Mouse (Mus musculus) midbrain, embryonic 15.5 days (tissue): ENCODE results near the gene Tnfaip1. TPM values are rescaled to one million over a fixed set of nuclear protein-coding genes. Genes with fewer than 3 reads are reported as not detected.
A peak's percentile ranks its signal among the peaks of the same experiment; 100 is the strongest.

Experiments used
- ATAC-seq: fragments of 200-750 bp; cut with Nextera tagmentation; replicated peaks from 2 replicates; pipeline ENCODE4 v1.8.0; 2017; ENCODE audit warnings: moderate TSS enrichment
- H3K27ac ChIP-seq: fragments of 300-500 bp; sonication (generic); 2 replicates; pipeline ENCODE4 v1.5.1; 2015; ENCODE audit warnings: mild to moderate bottlenecking, inconsistent platforms
- H3K27me3 ChIP-seq: fragments of 300-500 bp; sonication (generic); replicated peaks from 2 replicates; pipeline ENCODE4 v1.6.1; 2015; ENCODE audit warnings: inconsistent platforms
- H3K36me3 ChIP-seq: fragments of 300-500 bp; sonication (generic); replicated peaks from 2 replicates; pipeline ENCODE4 v1.6.1; 2015; ENCODE audit warnings: inconsistent platforms
- H3K4me1 ChIP-seq: fragments of 300-500 bp; sonication (generic); 2 replicates; pipeline ENCODE4 v1.6.1; 2015; ENCODE audit warnings: inconsistent platforms
- H3K4me2 ChIP-seq: fragments of 300-500 bp; sonication (generic); 2 replicates; pipeline ENCODE4 v1.6.1; 2015; ENCODE audit warnings: inconsistent platforms, mild to moderate bottlenecking, moderate library complexity
- H3K4me3 ChIP-seq: fragments of 300-500 bp; sonication (generic); 2 replicates; pipeline ENCODE4 v1.5.1; 2015; ENCODE audit warnings: mild to moderate bottlenecking, inconsistent platforms
- H3K9ac ChIP-seq: fragments of 300-500 bp; sonication (generic); 2 replicates; pipeline ENCODE4 v1.6.1; 2015; ENCODE audit warnings: mild to moderate bottlenecking, inconsistent platforms
- H3K9me3 ChIP-seq: fragments of 300-500 bp; sonication (generic); 2 replicates; pipeline ENCODE4 v1.6.1; 2016; ENCODE audit warnings: inconsistent platforms
- WGBS: fragments of 180-500 bp; shearing (Covaris S2); methylation state at CpG from one replicate; pipeline ENCODE4 v1.1.7; 2015; ENCODE audit warnings: mixed read lengths; 5-methylcytosine and 5-hydroxymethylcytosine counted together
- polyA plus RNA-seq: library from polyadenylated mRNA; unstranded; fragments of >200 nt; fragmentation: Nextera tagmentation; extraction: Ambion mirVana; gene quantifications from 2 replicates; pipeline ENCODE4 v1.2.1, GENCODE M21; 2015

Tnfaip1 gene
- polyA plus RNA-seq, 1 experiment from 2014 or later: 64.2 TPM

DNA sequence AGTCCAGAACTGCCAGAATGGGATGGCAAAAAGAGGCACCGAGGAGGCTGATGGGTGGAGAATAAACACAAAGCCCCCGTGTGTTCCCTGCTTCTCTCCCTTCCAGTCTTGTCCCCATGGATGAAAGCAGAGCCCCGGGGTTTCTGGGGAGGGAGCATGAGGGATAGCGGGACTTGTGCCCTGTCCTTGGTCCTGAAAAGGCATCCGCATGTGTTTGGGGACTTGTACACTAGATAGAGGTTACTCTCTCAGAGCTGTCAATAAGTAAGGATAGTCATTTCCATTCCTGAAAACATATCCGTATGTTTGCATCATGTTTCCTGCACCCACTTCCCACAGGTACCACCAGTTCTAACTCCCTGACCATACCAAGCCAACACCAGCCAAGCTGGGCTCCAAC lies 40.2 kb downstream of the Tnfaip1 start:
- WGBS: 4% methylated on average over 6 of the region's 6 CpGs
- Histone ChIP-seq H3K27ac (no peak overlapping the region), H3K4me3 (peak overlapping the region; percentile 70)

DNA sequence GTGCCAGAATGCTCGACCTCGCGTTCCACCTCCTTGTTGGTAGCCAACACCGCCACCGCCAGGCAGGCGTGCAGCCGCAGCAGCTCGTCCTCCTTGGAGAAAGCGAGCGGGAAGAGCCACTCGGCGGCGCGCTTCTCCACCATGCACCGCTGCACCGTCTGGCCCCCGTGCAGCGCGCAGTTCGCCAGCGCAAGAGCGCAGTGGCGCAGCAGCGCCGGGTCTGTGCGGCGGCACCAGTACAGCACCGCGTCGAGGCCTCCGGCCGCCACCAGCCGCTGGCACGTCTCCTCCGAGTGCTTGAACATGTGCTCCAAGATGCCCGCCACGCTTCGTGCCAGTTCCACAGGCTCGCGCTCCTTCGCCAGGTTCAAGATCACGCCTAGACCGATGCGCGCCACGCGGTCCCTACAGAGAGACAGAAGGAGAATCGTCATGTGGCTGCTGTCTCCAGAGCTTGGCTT lies 45.3 kb downstream of the Tnfaip1 start:
- Histone ChIP-seq H3K4me2 (peak overlapping the region; percentile 45), H3K36me3 (peaks cover 6% of the 10 kb centered on the region), H3K4me3 (peak overlapping the region; percentile 19), H3K27me3 (no peaks in the 10 kb centered on the region), H3K4me1 (peaks cover 32% of the 10 kb centered on the region), H3K27ac (no peak overlapping the region), H3K9ac (0 out of 2 replicates have a peak overlapping the region, but pooled peaks have one; percentile 2), H3K9me3 (no peaks in the 10 kb centered on the region)
- ATAC-seq: peak; percentile 68
- WGBS: 7% methylated on average over 48 of the region's 48 CpGs

More for the DNA sequence above, 40.2 kb downstream of the Tnfaip1 start:
- peak overlapping the region; percentile 87 for H3K9ac ChIP-seq
- H3K4me2 ChIP-seq: peak overlapping the region; percentile 74
- H3K4me1 ChIP-seq: peaks cover 41% of the 10 kb centered on the region
- no peaks in the 10 kb centered on the region for H3K9me3 ChIP-seq
- H3K27me3 ChIP-seq: peaks cover 4% of the 10 kb centered on the region; the same call in 1 of the 2 replicates
- H3K36me3 ChIP-seq: no peaks in the 10 kb centered on the region
- no peak for ATAC-seq

DNA sequence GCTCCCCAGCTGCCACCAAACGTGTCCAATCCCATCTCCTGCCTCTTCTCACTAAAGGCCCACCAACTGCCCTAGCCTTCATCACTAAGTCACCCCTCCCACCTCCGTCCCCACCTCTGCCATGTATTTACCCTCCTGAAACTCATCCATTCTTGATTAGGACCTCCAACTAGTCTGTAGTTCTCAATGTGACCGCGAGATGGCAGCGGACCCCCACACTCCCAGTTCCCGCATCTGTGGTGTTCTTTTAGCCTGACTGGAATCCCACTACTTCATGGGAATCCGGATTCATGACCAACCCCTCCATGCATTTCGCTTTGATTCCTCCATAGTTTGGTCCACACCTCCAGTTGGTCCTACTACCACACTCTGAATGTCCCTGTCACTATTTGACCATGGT lies 48.0 kb downstream of the Tnfaip1 start:
- Histone ChIP-seq H3K4me1 (peaks cover 15% of the 10 kb centered on the region; the same call in 1 of the 2 replicates), H3K4me3 (no peak overlapping the region), H3K27ac (no peak overlapping the region), H3K36me3 (peaks cover 8% of the 10 kb centered on the region), H3K9ac (no peak overlapping the region), H3K9me3 (no peaks in the 10 kb centered on the region), H3K4me2 (no peak overlapping the region), H3K27me3 (no peaks in the 10 kb centered on the region)
- ATAC-seq: no peak
- 3% methylated on average over 8 of the region's 8 CpGs for whole genome bisulfite sequencing

DNA sequence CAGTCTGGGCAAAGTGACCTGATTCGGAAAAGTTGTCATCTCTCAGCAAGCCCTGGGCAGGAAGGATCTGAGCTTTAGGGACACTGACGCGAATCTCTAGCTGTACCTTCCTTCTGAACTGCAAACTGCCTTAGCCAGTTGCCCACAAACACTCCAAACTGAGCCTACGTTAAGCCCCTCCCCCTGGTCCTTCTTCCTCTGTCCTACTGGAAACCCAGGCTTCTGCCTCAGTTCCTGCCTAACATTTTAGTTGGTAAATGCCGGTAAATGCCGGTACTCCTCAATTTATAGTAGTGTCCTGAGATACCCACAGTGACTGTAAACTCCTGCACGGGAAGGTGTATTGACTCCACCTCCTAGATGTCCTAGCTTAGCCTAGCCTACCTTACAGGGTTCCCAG lies 52.5 kb downstream of the Tnfaip1 start:
- H3K36me3 ChIP-seq: peaks cover 13% of the 10 kb centered on the region

DNA sequence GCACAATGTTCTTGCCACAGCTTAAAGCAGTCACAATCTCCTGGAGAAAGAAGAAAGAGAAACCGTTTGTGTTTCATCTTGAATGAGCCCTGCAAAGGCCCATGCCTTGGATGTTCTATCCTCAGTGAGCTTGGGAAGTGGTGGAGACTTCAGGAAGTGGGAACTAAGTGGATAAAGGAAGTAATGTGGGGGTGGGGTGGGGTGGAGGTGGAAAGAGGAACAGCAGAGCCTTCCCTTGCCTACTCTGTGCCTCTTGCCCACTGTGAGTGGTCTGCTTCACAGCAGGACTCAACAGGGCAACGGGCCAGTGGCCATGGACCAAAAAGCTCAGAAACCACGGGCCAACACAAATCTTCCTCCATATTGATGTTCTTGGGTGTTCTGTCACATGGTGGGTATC lies 60.8 kb downstream of the Tnfaip1 start:
- no peak overlapping the region for H3K9ac ChIP-seq
- H3K4me3 ChIP-seq: no peak overlapping the region
- H3K4me1 ChIP-seq: no peaks in the 10 kb centered on the region
- H3K9me3 ChIP-seq: no peaks in the 10 kb centered on the region
- H3K36me3 ChIP-seq: peaks cover 14% of the 10 kb centered on the region; the same call in 1 of the 2 replicates
- no peak for ATAC-seq
- no peak overlapping the region for H3K4me2 ChIP-seq
- no peaks in the 10 kb centered on the region for H3K27me3 ChIP-seq
- WGBS: 87% methylated on average over 3 of the region's 3 CpGs
- no peak overlapping the region for H3K27ac ChIP-seq

More for the DNA sequence above, 52.5 kb downstream of the Tnfaip1 start:
- Histone ChIP-seq H3K4me1 (0 out of 2 replicates have a peak, but pooled peaks cover 6% of the 10 kb centered on the region), H3K4me3 (no peak overlapping the region), H3K9me3 (no peaks in the 10 kb centered on the region), H3K9ac (no peak overlapping the region), H3K4me2 (no peak overlapping the region), H3K27me3 (no peaks in the 10 kb centered on the region), H3K27ac (no peak overlapping the region)
- 63% methylated on average over 7 of the region's 7 CpGs for WGBS
- no peak for ATAC-seq

Other genes starting within 250 kb of the Tnfaip1 start
- 0.11 and 0.28 TPM in 2 replicates for gene BC030499, start 245.5 kb downstream of the Tnfaip1 start, polyA plus RNA-seq
- 6.9 and 9.6 TPM in 2 replicates for gene Spag5, start 234.8 kb downstream of the Tnfaip1 start, polyA plus RNA-seq
- gene Aldoc, start 213.4 kb downstream of the Tnfaip1 start, polyA plus RNA-seq: 84.9 and 129 TPM in 2 replicates
- 71.5 and 76.6 TPM in 2 replicates for gene Pigs, start 207.9 kb downstream of the Tnfaip1 start, polyA plus RNA-seq
- gene Unc119, start 192.8 kb downstream of the Tnfaip1 start, polyA plus RNA-seq: 80.8 and 89.7 TPM in 2 replicates
- gene Foxn1, start 149.8 kb downstream of the Tnfaip1 start, polyA plus RNA-seq: not detected in 2 replicates
- gene Slc13a2, start 114.1 kb downstream of the Tnfaip1 start, polyA plus RNA-seq: not detected in 2 replicates
- 23.6 and 23.7 TPM in 2 replicates for gene Slc46a1, start 70.6 kb downstream of the Tnfaip1 start, polyA plus RNA-seq
- 52.4 and 56.8 TPM in 2 replicates for gene Sarm1, start 38.6 kb downstream of the Tnfaip1 start, polyA plus RNA-seq
- 137 and 184 TPM in 2 replicates for gene Vtn, start 37.2 kb downstream of the Tnfaip1 start, polyA plus RNA-seq
- 0.13 and 0.17 TPM in 2 replicates for gene Sebox, start 32.9 kb downstream of the Tnfaip1 start, polyA plus RNA-seq
- gene Tmem199, start 24.2 kb downstream of the Tnfaip1 start, polyA plus RNA-seq: 90.5 and 91.0 TPM in 2 replicates
- gene Poldip2, start 24.1 kb downstream of the Tnfaip1 start, polyA plus RNA-seq: 182 and 192 TPM in 2 replicates
- gene Ift20, start within 50 bp of the Tnfaip1 start, polyA plus RNA-seq: 117 and 128 TPM in 2 replicates
- 35.0 and 35.4 TPM in 2 replicates for gene Tmem97, start 14.4 kb upstream of the Tnfaip1 start, polyA plus RNA-seq
- gene Nlk, start 161.0 kb upstream of the Tnfaip1 start, polyA plus RNA-seq: 25.3 and 26.7 TPM in 2 replicates
- gene Ccnq, start 215.4 kb upstream of the Tnfaip1 start, polyA plus RNA-seq: 27.7 and 29.9 TPM in 2 replicates